Mouse (Mus musculus) limb, embryonic 13.5 days (tissue): Measurements from ENCODE around the gene Sptan1. TPM values are rescaled to one million over a fixed set of nuclear protein-coding genes. Genes with fewer than 3 reads are reported as not detected.

Experiments used
- ATAC-seq: fragments of 200-750 bp; cut with Nextera tagmentation; 2 replicates; pipeline ENCODE4 v1.8.0; 2017; ENCODE audit warnings: low read depth, moderate number of reproducible peaks, moderate TSS enrichment; ENCODE audit not compliant: low FRiP score
- H3K27ac ChIP-seq: fragments of 300-500 bp; sonication (generic); 2 replicates; pipeline ENCODE4 v1.5.1; 2015; ENCODE audit warnings: inconsistent platforms, mild to moderate bottlenecking, moderate library complexity
- H3K27me3 ChIP-seq: fragments of 300-500 bp; sonication (generic); 2 replicates; pipeline ENCODE4 v1.6.1; 2015; ENCODE audit warnings: mild to moderate bottlenecking, inconsistent platforms
- H3K36me3 ChIP-seq: fragments of 300-500 bp; sonication (generic); 2 replicates; pipeline ENCODE4 v1.6.1; 2015; ENCODE audit warnings: inconsistent platforms, mild to moderate bottlenecking, moderate library complexity
- H3K4me1 ChIP-seq: fragments of 300-500 bp; sonication (generic); 2 replicates; pipeline ENCODE4 v1.6.1; 2015; ENCODE audit warnings: inconsistent platforms
- H3K4me2 ChIP-seq: fragments of 300-500 bp; sonication (generic); replicated peaks from 2 replicates; pipeline ENCODE4 v1.6.1; 2015; ENCODE audit warnings: inconsistent platforms, mild to moderate bottlenecking, moderate library complexity
- H3K4me3 ChIP-seq: fragments of 300-500 bp; sonication (generic); 2 replicates; pipeline ENCODE4 v1.5.1; 2015; ENCODE audit warnings: moderate library complexity, mild to moderate bottlenecking, inconsistent platforms
- H3K9ac ChIP-seq: fragments of 300-500 bp; sonication (generic); 2 replicates; pipeline ENCODE4 v1.6.1; 2015; ENCODE audit warnings: mild to moderate bottlenecking, inconsistent platforms
- H3K9me3 ChIP-seq: fragments of 300-500 bp; sonication (generic); 2 replicates; pipeline ENCODE4 v1.6.1; 2016; ENCODE audit warnings: inconsistent platforms
- WGBS: fragments of 180-500 bp; shearing (Covaris S2); methylation state at CpG from one replicate; pipeline ENCODE4 v1.1.7; 2015; 5-methylcytosine and 5-hydroxymethylcytosine counted together
- polyA plus RNA-seq: library from polyadenylated mRNA; unstranded; fragments of >200 nt; fragmentation: Nextera tagmentation; extraction: Ambion mirVana; gene quantifications from 2 replicates; pipeline ENCODE4 v1.2.1, GENCODE M21; 2015

Sptan1 gene
- polyA plus RNA-seq, 1 experiment from 2014 or later, result 90.7 TPM

DNA sequence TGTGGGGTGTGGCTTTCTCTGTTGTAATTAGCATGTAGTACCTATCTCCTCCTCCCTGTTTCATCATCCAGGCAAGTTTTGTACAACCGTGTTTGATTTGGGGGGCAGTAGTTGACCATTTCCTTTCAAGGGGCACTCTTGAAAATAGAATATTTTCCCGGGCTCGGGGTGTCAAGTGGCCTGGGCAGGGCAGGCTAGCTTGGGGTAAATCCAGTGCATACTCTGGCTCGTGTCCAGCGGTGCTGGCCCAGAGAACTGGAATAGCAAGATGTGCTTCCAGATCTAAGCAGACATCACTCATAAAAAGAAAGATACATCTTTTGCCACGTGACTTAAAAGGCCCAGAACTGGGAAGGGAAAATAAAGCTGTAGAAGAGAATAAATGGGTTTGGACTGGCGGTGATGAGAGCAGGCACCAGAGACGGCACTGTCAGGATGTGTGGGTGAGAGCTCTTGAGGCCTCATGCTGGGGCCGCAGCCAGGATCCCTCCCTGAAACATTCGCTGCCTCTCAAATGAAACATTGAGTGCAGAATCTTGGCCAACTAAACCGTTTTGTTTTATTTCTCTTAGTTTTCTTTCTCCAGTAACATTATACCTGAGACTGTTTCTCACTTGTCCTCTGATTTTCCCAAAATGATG lies 49.1 kb downstream of the Sptan1 start:
- Histone ChIP-seq H3K36me3 (peaks cover 98% of the 10 kb centered on the region), H3K9me3 (no peaks in the 10 kb centered on the region), H3K27me3 (no peaks in the 10 kb centered on the region), H3K4me1 (no peaks in the 10 kb centered on the region), H3K27ac (no peak overlapping the region), H3K4me3 (no peak overlapping the region), H3K4me2 (no peak overlapping the region), H3K9ac (no peak overlapping the region)
- no peak for ATAC-seq
- WGBS, result 87% methylated on average over 11 of the region's 11 CpGs

DNA sequence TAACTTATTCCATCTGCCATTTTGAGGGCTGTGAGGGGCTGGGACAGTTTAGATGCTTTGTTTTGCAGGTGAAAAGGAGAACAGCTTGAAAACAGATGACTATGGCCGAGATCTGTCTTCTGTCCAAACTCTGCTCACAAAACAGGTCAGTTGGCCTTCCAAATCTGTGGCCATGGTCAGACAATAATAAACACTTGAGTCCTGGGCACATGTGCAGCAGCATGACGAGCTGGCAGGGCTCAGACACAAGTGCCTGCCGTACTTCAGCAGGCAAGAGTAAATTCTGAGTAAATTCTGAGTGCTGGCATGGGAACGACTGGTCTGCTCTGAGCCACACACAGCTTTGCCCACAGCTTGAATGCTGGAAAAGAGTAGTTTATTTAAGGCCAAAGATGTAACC lies 60.1 kb downstream of the Sptan1 start:
- 86% methylated on average over 4 of the region's 4 CpGs for WGBS
- no peaks in the 10 kb centered on the region for H3K27me3 ChIP-seq
- H3K4me1 ChIP-seq, result no peaks in the 10 kb centered on the region
- H3K27ac ChIP-seq, result no peak overlapping the region
- H3K4me3 ChIP-seq, result no peak overlapping the region
- no peak for ATAC-seq
- H3K4me2 ChIP-seq, result no peak overlapping the region
- peaks cover 99% of the 10 kb centered on the region for H3K36me3 ChIP-seq
- no peak overlapping the region for H3K9ac ChIP-seq
- no peaks in the 10 kb centered on the region for H3K9me3 ChIP-seq

DNA sequence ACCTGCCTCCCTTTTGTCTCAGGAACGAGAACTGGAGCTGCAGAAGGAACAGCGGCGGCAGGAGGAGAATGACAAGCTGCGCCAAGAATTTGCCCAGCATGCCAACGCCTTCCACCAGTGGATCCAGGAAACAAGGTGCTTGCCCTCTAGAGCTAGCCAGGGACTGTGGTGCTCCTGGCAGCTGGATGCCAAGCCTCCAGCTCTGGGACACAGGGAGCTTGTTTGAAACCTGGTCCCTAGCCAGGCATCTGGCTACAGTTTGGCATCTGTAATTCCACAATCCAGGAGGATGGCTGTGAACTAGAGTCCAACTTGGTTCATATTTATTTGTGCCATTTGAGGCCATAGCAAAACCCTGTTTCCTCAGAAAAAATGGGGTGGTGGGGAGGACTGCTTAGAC lies 61.6 kb downstream of the Sptan1 start:
- no peak overlapping the region for H3K4me3 ChIP-seq
- H3K4me2 ChIP-seq, result no peak overlapping the region
- no peaks in the 10 kb centered on the region for H3K9me3 ChIP-seq
- no peak overlapping the region for H3K9ac ChIP-seq
- H3K36me3 ChIP-seq, result peaks cover 100% of the 10 kb centered on the region
- ATAC-seq, result no peak
- no peaks in the 10 kb centered on the region for H3K4me1 ChIP-seq
- WGBS, result 96% methylated on average over 5 of the region's 5 CpGs
- H3K27me3 ChIP-seq, result no peaks in the 10 kb centered on the region
- no peak overlapping the region for H3K27ac ChIP-seq

DNA sequence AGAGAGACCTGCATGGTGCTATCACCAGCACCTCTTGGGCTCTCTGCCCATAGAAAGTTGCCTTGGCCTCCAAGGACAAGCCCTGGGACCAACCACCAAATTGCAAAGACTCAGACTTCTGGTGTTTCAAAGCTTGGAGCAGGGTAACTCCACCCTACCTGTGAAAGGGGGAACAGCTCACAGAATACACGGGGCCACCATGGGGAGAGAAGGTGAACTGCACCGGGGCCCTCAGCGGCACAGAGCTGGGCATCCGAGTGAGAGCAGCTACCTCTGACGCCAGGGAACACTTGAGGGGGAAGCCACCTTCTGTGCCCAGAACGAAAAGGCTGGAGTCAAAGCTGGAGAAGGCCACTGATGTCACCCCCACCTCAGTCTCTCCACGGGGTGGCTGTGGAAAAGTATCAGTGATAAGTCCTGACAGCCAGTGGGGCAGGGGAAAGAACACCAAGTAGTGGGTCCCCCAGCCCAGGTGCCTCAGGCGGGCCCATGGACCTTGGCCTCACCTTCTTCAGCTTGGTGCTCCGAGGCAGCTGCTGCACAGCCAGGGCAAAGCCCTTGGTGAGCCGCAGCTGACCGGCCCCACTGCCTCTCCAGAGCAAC lies 67.0 kb downstream of the Sptan1 start:
- no peaks in the 10 kb centered on the region for H3K27me3 ChIP-seq
- no peak overlapping the region for H3K4me3 ChIP-seq
- H3K36me3 ChIP-seq, result peaks cover 82% of the 10 kb centered on the region
- no peaks in the 10 kb centered on the region for H3K9me3 ChIP-seq
- H3K27ac ChIP-seq, result no peak overlapping the region
- no peak overlapping the region for H3K4me2 ChIP-seq
- ATAC-seq, result no peak
- 66% methylated on average over 11 of the region's 11 CpGs for WGBS
- no peak overlapping the region for H3K9ac ChIP-seq
- H3K4me1 ChIP-seq, result no peaks in the 10 kb centered on the region

DNA sequence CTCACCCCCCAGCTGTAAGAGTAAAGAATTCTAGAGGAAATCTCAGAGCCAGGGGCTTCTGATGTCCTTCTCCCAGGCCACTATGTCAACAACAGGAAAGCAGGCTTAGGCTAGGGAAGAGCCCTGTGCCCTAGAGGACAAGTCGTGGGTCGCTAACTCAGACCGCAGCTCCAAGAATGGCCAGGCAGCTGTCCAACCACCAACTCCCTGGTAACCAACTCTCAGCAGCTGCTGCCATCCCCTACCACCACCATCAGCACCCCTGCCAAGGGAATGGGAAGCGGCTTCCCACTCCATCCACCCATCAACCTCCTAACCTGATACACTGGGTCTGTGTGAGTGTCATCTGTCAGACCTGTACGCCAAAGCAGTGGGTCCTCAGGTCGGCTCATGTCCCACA lies 67.6 kb downstream of the Sptan1 start:
- Histone ChIP-seq H3K9ac (no peak overlapping the region), H3K4me1 (no peaks in the 10 kb centered on the region), H3K27me3 (no peaks in the 10 kb centered on the region), H3K4me3 (no peak overlapping the region), H3K36me3 (peaks cover 82% of the 10 kb centered on the region), H3K9me3 (no peaks in the 10 kb centered on the region), H3K27ac (no peak overlapping the region), H3K4me2 (no peak overlapping the region)
- 80% methylated on average over 6 of the region's 6 CpGs for WGBS
- ATAC-seq, result no peak

DNA sequence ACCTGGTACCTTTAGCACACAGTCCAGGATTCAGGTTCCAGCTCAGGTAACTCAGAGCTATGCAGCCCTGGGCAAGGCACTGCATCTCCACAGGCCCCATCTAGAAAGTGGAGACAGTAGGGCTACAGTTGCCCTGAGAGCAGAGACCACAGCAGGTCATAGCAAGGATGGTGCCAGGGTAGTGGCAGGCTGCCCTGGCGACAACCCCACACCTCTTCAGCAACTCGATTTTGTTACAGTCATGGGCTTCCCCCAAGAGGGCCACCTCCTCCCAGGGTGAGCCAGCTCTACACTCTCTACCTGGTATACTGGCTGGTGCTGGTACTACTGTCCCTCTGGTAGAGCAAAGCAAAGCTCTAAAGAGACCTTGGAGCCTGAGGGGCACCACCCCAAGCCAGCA lies 72.4 kb downstream of the Sptan1 start:
- H3K4me1 ChIP-seq, result 0 out of 2 replicates have a peak, but pooled peaks cover 2% of the 10 kb centered on the region
- no peak overlapping the region for H3K4me3 ChIP-seq
- no peaks in the 10 kb centered on the region for H3K9me3 ChIP-seq
- no peak for ATAC-seq
- H3K27ac ChIP-seq, result no peak overlapping the region
- no peak overlapping the region for H3K4me2 ChIP-seq
- H3K36me3 ChIP-seq, result peaks cover 41% of the 10 kb centered on the region
- H3K27me3 ChIP-seq, result no peaks in the 10 kb centered on the region
- 0 out of 2 replicates have a peak overlapping the region, but pooled peaks have one; percentile 35 for H3K9ac ChIP-seq
- WGBS, result 58% methylated on average over 2 of the region's 2 CpGs

DNA sequence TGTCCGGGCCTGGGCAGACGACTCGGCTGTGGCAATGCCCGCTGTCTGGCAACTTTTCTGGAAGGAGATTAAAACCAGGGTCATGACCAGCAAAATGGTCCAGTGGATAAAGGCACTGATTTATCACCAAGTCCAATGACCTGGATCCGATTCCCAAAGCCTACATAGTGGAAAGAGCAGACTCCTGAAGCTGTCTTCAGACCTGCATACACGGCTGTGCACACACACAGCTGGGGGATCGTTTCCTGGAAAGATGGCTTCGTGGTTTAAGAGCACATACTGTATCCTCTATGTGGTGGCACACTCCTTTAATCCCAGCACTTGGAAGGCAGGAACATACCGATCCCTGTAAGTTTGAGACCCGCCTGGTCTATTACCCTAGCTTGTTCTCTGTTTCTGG lies 73.0 kb downstream of the Sptan1 start:
- no peak overlapping the region for H3K4me3 ChIP-seq
- WGBS, result 90% methylated on average over 10 of the region's 10 CpGs
- no peak for ATAC-seq
- no peaks in the 10 kb centered on the region for H3K9me3 ChIP-seq
- H3K9ac ChIP-seq, result no peak overlapping the region
- H3K27me3 ChIP-seq, result no peaks in the 10 kb centered on the region
- peaks cover 35% of the 10 kb centered on the region for H3K36me3 ChIP-seq
- 0 out of 2 replicates have a peak, but pooled peaks cover 5% of the 10 kb centered on the region for H3K4me1 ChIP-seq
- no peak overlapping the region for H3K27ac ChIP-seq
- no peak overlapping the region for H3K4me2 ChIP-seq

DNA sequence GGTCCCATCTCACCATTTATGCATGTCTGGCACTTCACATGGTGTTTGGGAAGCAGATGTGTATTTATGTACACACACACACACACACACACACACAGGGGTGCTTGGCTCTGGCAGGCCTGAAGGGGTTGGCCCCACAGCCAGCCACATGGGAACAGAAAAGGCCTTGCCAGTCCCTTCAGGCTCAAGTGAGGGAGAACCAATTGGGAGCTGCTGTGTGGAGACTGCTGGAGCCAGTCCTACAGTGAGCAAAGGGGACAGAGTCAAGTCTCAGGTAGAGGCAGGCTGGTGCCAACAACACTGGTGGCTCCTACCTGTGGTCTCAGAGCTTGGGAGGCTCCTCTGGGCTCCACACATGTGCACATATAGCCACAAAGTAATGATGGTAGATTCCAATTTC lies 74.3 kb downstream of the Sptan1 start:
- H3K27ac ChIP-seq, result no peak overlapping the region
- no peak for ATAC-seq
- H3K36me3 ChIP-seq, result peaks cover 31% of the 10 kb centered on the region
- no peak overlapping the region for H3K4me3 ChIP-seq
- H3K27me3 ChIP-seq, result no peaks in the 10 kb centered on the region
- H3K4me2 ChIP-seq, result no peak overlapping the region
- H3K9me3 ChIP-seq, result no peaks in the 10 kb centered on the region
- 0 out of 2 replicates have a peak, but pooled peaks cover 5% of the 10 kb centered on the region for H3K4me1 ChIP-seq
- no peak overlapping the region for H3K9ac ChIP-seq

DNA sequence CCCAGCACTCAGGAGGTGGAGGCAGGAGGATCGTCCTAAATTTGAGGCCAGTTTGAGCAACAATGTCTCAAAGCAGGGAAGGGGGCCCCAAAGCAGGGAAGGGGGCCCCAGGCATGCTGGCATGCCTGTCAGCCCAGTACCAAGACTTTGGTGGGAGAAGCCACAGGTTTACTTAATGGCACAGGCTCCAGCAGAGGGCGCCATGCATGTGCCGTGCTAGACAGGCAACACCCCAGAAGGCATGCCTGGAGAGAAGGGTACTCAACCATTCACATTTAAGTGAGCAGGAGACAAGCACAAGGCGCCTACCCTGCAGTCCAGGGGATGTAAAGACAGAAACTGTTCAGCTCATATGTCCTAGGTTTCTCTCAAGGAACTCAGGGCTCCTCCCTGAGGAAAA lies 77.1 kb downstream of the Sptan1 start:
- 0 out of 2 replicates have a peak, but pooled peaks cover 6% of the 10 kb centered on the region for H3K4me1 ChIP-seq
- no peak overlapping the region for H3K4me2 ChIP-seq
- H3K9ac ChIP-seq, result 0 out of 2 replicates have a peak overlapping the region, but pooled peaks have one; percentile 4
- H3K4me3 ChIP-seq, result no peak overlapping the region
- 6% methylated on average over 4 of the region's 4 CpGs for WGBS
- H3K27me3 ChIP-seq, result no peaks in the 10 kb centered on the region
- peak; percentile 51; the same call in 1 of the 2 replicates for ATAC-seq
- no peaks in the 10 kb centered on the region for H3K9me3 ChIP-seq
- peaks cover 28% of the 10 kb centered on the region for H3K36me3 ChIP-seq
- H3K27ac ChIP-seq, result no peak overlapping the region

DNA sequence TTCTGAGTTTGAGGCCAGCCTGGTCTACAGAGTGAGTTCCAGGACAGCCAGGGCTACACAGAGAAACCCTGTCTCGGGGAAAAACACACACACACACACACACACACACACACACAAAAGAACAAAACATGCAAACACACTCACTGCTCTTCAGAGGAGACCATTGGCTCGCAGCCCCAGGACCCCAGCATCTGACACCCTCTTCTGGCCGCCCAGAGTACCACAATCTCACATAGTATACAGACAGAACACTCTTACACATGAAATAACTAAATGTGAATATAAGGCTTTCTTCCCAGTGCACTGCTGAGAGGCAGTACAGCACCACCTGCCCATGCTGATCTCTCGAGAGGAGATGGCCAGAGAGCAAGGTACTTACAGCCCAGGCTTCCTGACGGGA lies 79.2 kb downstream of the Sptan1 start:
- no peak overlapping the region for H3K4me3 ChIP-seq
- WGBS, result 85% methylated on average over 5 of the region's 5 CpGs
- H3K36me3 ChIP-seq, result peaks cover 16% of the 10 kb centered on the region
- no peak overlapping the region for H3K27ac ChIP-seq
- H3K9ac ChIP-seq, result no peak overlapping the region
- H3K4me2 ChIP-seq, result no peak overlapping the region
- H3K27me3 ChIP-seq, result no peaks in the 10 kb centered on the region
- peaks cover 16% of the 10 kb centered on the region; the same call in 1 of the 2 replicates for H3K4me1 ChIP-seq
- no peaks in the 10 kb centered on the region for H3K9me3 ChIP-seq
- no peak for ATAC-seq

DNA sequence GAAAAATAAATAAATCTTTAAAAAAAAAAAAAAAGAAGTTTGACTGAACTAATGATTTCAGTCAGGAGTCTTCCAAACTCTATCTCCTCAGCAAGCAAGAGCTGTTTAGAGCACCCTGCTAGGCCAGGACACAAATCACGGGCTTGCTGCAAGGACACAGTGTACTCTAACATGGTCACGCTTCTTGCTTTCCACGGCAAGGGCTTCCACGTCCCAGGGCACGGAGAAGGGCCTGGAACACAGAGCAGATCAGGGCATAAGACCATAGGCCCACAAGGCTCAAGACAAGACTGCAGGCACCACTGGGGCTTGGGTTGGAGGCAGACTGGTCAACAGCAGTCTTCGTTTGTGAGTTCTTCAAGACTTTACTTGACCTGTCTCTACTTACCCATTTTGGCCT lies 81.8 kb downstream of the Sptan1 start:
- H3K27me3 ChIP-seq, result no peaks in the 10 kb centered on the region
- WGBS, result 99% methylated on average over 6 of the region's 6 CpGs
- no peak overlapping the region for H3K9ac ChIP-seq
- peaks cover 16% of the 10 kb centered on the region for H3K36me3 ChIP-seq
- H3K4me2 ChIP-seq, result 0 out of 2 replicates have a peak overlapping the region, but pooled peaks have one; percentile 71
- peaks cover 16% of the 10 kb centered on the region; the same call in 1 of the 2 replicates for H3K4me1 ChIP-seq
- H3K4me3 ChIP-seq, result no peak overlapping the region
- H3K27ac ChIP-seq, result no peak overlapping the region
- no peak for ATAC-seq
- H3K9me3 ChIP-seq, result no peaks in the 10 kb centered on the region

DNA sequence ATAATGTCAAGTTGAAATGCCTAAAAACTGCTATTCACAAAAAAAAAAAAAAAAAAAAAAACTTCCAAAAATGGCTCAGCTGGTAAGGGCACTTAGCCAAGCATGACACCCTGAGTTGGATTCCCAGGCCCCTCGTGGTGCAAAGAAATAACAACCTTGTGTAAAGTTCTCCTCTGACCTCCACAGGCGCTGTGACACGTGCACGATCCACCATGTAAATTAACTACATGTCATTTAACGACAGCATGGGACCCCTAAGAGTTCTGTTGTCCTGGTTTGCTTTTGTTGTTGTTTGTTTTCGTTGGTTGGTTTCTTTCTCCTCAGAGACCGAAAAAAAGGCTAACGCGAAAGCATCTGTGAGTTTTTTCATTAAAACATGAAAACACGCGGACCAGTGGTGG lies 82.7 kb downstream of the Sptan1 start:
- 59% methylated on average over 11 of the region's 11 CpGs for WGBS
- Histone ChIP-seq H3K36me3 (peaks cover 16% of the 10 kb centered on the region), H3K4me2 (peak overlapping the region; percentile 71), H3K27me3 (no peaks in the 10 kb centered on the region), H3K27ac (peak overlapping the region; percentile 77; the same call in 1 of the 2 replicates), H3K4me1 (peaks cover 11% of the 10 kb centered on the region; the same call in 1 of the 2 replicates), H3K4me3 (peak overlapping the region; percentile 79), H3K9ac (peak overlapping the region; percentile 73), H3K9me3 (no peaks in the 10 kb centered on the region)
- no peak for ATAC-seq
